Mouse (Mus musculus) heart, embryonic 13.5 days (tissue): ENCODE measurements around the gene Gm13289. TPM values are rescaled to one million over a fixed set of nuclear protein-coding genes. Genes with fewer than 3 reads are reported as not detected.
"Not testable (repeated sequence)": the region's sequence is repeated elsewhere in the genome, so short reads cannot be mapped to it uniquely, and the experiment has no call there.

ENCODE experiments used
- ATAC-seq: fragments of 200-750 bp; cut with Nextera tagmentation; 2 replicates; pipeline ENCODE4 v1.8.0; 2017; ENCODE audit warnings: moderate TSS enrichment; ENCODE audit not compliant: insufficient number of reproducible peaks, low FRiP score, low TSS enrichment; ENCODE audit errors: extremely low read depth
- H3K27ac ChIP-seq: fragments of 300-500 bp; sonication (generic); replicated peaks from 2 replicates; pipeline ENCODE4 v1.5.1; 2015; ENCODE audit warnings: moderate library complexity, mild to moderate bottlenecking, inconsistent platforms
- H3K27me3 ChIP-seq: fragments of 300-500 bp; sonication (generic); replicated peaks from 2 replicates; pipeline ENCODE4 v1.6.1; 2015; ENCODE audit warnings: mild to moderate bottlenecking, inconsistent platforms
- H3K36me3 ChIP-seq: fragments of 300-500 bp; sonication (generic); 2 replicates; pipeline ENCODE4 v1.6.1; 2015; ENCODE audit warnings: mild to moderate bottlenecking, inconsistent platforms
- H3K4me1 ChIP-seq: fragments of 300-500 bp; sonication (generic); 2 replicates; pipeline ENCODE4 v1.6.1; 2015; ENCODE audit warnings: inconsistent platforms
- H3K4me2 ChIP-seq: fragments of 300-500 bp; sonication (generic); 2 replicates; pipeline ENCODE4 v1.6.1; 2015; ENCODE audit warnings: inconsistent platforms, mild to moderate bottlenecking, moderate library complexity
- H3K4me3 ChIP-seq: fragments of 300-500 bp; sonication (generic); 2 replicates; pipeline ENCODE4 v1.5.1; 2015; ENCODE audit warnings: moderate library complexity, mild to moderate bottlenecking, inconsistent platforms
- H3K9ac ChIP-seq: fragments of 300-500 bp; sonication (generic); 2 replicates; pipeline ENCODE4 v1.6.1; 2015; ENCODE audit warnings: inconsistent platforms, mild to moderate bottlenecking, moderate library complexity
- H3K9me3 ChIP-seq: fragments of 300-500 bp; sonication (generic); 2 replicates; pipeline ENCODE4 v1.6.1; 2016; ENCODE audit warnings: inconsistent platforms
- WGBS: fragments of 180-500 bp; shearing (Covaris S2); methylation state at CpG from one replicate; pipeline ENCODE4 v1.1.7; 2015; ENCODE audit warnings: mixed read lengths; 5-methylcytosine and 5-hydroxymethylcytosine counted together
- polyA plus RNA-seq: library from polyadenylated mRNA; unstranded; fragments of >200 nt; fragmentation: Nextera tagmentation; extraction: Ambion mirVana; gene quantifications from 2 replicates; pipeline ENCODE4 v1.2.1, GENCODE M21; 2015

Gm13289 gene
- polyA plus RNA-seq, 1 experiment from 2014 or later = not detected

GRCm38 (mm10) chr4:88785409-88785808, 8.7 kb downstream of the Gm13289 start, which contains the start of gene Gm13276:
Gene Gm13276, plus strand, starts transcription at chr4:88785709.
- not testable (repeated sequence) for H3K27me3 ChIP-seq, ATAC-seq
- whole genome bisulfite sequencing = no CpG with 5 or more reads among the region's 27 CpGs

GRCm38 (mm10) chr4:88788402-88788801, 11.7 kb downstream of the Gm13289 start, which contains the start of gene Gm13277:
Gene Gm13277, plus strand, starts transcription at chr4:88788632.
- not testable (repeated sequence) for H3K4me3 ChIP-seq, H3K27ac ChIP-seq, H3K4me1 ChIP-seq, H3K9ac ChIP-seq, H3K9me3 ChIP-seq, H3K4me2 ChIP-seq, ATAC-seq, H3K36me3 ChIP-seq, H3K27me3 ChIP-seq
- no CpG with 5 or more reads among the region's 28 CpGs for WGBS

More at GRCm38 (mm10) chr4:88785409-88785808, 8.7 kb downstream of the Gm13289 start, which contains the start of gene Gm13276:
- H3K9me3 ChIP-seq, H3K4me2 ChIP-seq, H3K36me3 ChIP-seq, H3K27ac ChIP-seq, H3K4me3 ChIP-seq, H3K4me1 ChIP-seq, H3K9ac ChIP-seq: not testable (repeated sequence)

GRCm38 (mm10) chr4:88791250-88791649, 14.5 kb downstream of the Gm13289 start, which contains the start of gene Gm13278:
Gene Gm13278, plus strand, starts transcription at chr4:88791550.
- not testable (repeated sequence) for ATAC-seq, H3K4me2 ChIP-seq, H3K36me3 ChIP-seq, H3K27me3 ChIP-seq, H3K4me1 ChIP-seq, H3K9me3 ChIP-seq, H3K9ac ChIP-seq, H3K27ac ChIP-seq, H3K4me3 ChIP-seq
- WGBS = no CpG with 5 or more reads among the region's 28 CpGs

GRCm38 (mm10) chr4:88793936-88794675, 17.4 kb downstream of the Gm13289 start, which contains the start of gene Gm13275:
Gene Gm13275, plus strand, starts transcription at chr4:88794487.
- not testable (repeated sequence) for ATAC-seq, H3K4me2 ChIP-seq, H3K4me3 ChIP-seq, H3K36me3 ChIP-seq, H3K9me3 ChIP-seq, H3K27me3 ChIP-seq, H3K27ac ChIP-seq, H3K4me1 ChIP-seq, H3K9ac ChIP-seq
- WGBS = 2% methylated on average over 13 of the region's 52 CpGs

- not testable (repeated sequence) for H3K4me2 ChIP-seq, H3K27me3 ChIP-seq, H3K4me3 ChIP-seq, H3K9ac ChIP-seq, H3K9me3 ChIP-seq, H3K36me3 ChIP-seq, H3K4me1 ChIP-seq, H3K27ac ChIP-seq, ATAC-seq
- no CpG with 5 or more reads among the region's 28 CpGs for WGBS
Observed at GRCm38 (mm10) chr4:88797097-88797496, 20.4 kb downstream of the Gm13289 start, which contains the start of gene Gm13279. Gene Gm13279, plus strand, starts transcription at chr4:88797397.

GRCm38 (mm10) chr4:88799365-88799764, 22.6 kb downstream of the Gm13289 start, which contains the start of gene Gm13285:
Gene Gm13285, plus strand, starts transcription at chr4:88799665.
- not testable (repeated sequence) for H3K4me2 ChIP-seq, H3K9me3 ChIP-seq, H3K36me3 ChIP-seq, H3K9ac ChIP-seq, H3K4me1 ChIP-seq, H3K27me3 ChIP-seq, H3K27ac ChIP-seq, ATAC-seq, H3K4me3 ChIP-seq
- WGBS = 19% methylated on average over 5 of the region's 7 CpGs

GRCm38 (mm10) chr4:88802954-88803353, 26.2 kb downstream of the Gm13289 start, which contains the start of gene Gm13287:
Gene Gm13287, plus strand, starts transcription at chr4:88803254.
- WGBS = no CpG with 5 or more reads among the region's 29 CpGs
- Histone ChIP-seq H3K4me2 (peak within 1 kb of the TSS; percentile 49), H3K27me3 (peaks cover 10% of the 10 kb centered on the region)

GRCm38 (mm10) chr4:88805231-88805630, 28.5 kb downstream of the Gm13289 start, which contains the start of gene Gm13288:
Gene Gm13288, plus strand, starts transcription at chr4:88805531.
- WGBS = no CpG with 5 or more reads among the region's 8 CpGs
- not testable (repeated sequence) for H3K9me3 ChIP-seq, H3K27ac ChIP-seq, H3K36me3 ChIP-seq, H3K4me1 ChIP-seq, H3K9ac ChIP-seq, ATAC-seq
- Histone ChIP-seq H3K4me2 (0 out of 2 replicates have a peak within 1 kb of the TSS, but pooled peaks have one; percentile 36), H3K27me3 (peaks cover 15% of the 10 kb centered on the region), H3K4me3 (peak within 1 kb of the TSS; percentile 30)

More at GRCm38 (mm10) chr4:88802954-88803353, 26.2 kb downstream of the Gm13289 start, which contains the start of gene Gm13287:
- H3K36me3 ChIP-seq, H3K4me3 ChIP-seq, H3K4me1 ChIP-seq, H3K27ac ChIP-seq, H3K9ac ChIP-seq, ATAC-seq, H3K9me3 ChIP-seq: not testable (repeated sequence)

- not testable (repeated sequence) for H3K27ac ChIP-seq, H3K9me3 ChIP-seq, H3K4me1 ChIP-seq, ATAC-seq, H3K36me3 ChIP-seq, H3K9ac ChIP-seq
- peak overlapping the region; percentile 30 for H3K4me3 ChIP-seq
- peaks cover 15% of the 10 kb centered on the region for H3K27me3 ChIP-seq
- 0% methylated on average over 14 of the region's 34 CpGs for WGBS
- 0 out of 2 replicates have a peak overlapping the region, but pooled peaks have one; percentile 36 for H3K4me2 ChIP-seq
Observed at GRCm38 (mm10) chr4:88805761-88806160, 29.0 kb downstream of the Gm13289 start.

GRCm38 (mm10) chr4:88815928-88816327, 39.2 kb downstream of the Gm13289 start, which contains the start of gene Ifna7:
Gene Ifna7, plus strand, starts transcription at chr4:88816228.
- Histone ChIP-seq H3K27me3 (peaks cover 4% of the 10 kb centered on the region; the same call in 1 of the 2 replicates), H3K4me1 (no peaks in the 10 kb centered on the region), H3K36me3 (no peaks in the 10 kb centered on the region), H3K4me3 (no peak within 1 kb of the TSS), H3K27ac (no peak within 1 kb of the TSS), H3K9me3 (no peaks in the 10 kb centered on the region), H3K9ac (no peak within 1 kb of the TSS), H3K4me2 (no peak within 1 kb of the TSS)
- no peak for ATAC-seq
- WGBS = 46% methylated on average over 3 of the region's 3 CpGs

GRCm38 (mm10) chr4:88819659-88820058, 42.9 kb downstream of the Gm13289 start, which contains the start of gene Ifna11:
Gene Ifna11, plus strand, starts transcription at chr4:88819959.
- WGBS = 66% methylated on average over 1 of the region's 1 CpGs
- no peaks in the 10 kb centered on the region for H3K36me3 ChIP-seq
- H3K9me3 ChIP-seq = no peaks in the 10 kb centered on the region
- no peak within 1 kb of the TSS for H3K27ac ChIP-seq
- no peak within 1 kb of the TSS for H3K9ac ChIP-seq
- no peak within 1 kb of the TSS for H3K4me2 ChIP-seq
- no peak within 1 kb of the TSS for H3K4me3 ChIP-seq
- no peak for ATAC-seq
- peaks cover 4% of the 10 kb centered on the region; the same call in 1 of the 2 replicates for H3K27me3 ChIP-seq
- H3K4me1 ChIP-seq = no peaks in the 10 kb centered on the region
